Mouse (Mus musculus): ENCODE measurements at regions not wholly inside any gene's neighbourhood (a gene's known extent, or its start where the extent isn't known, plus 50 kb on each side); places are given as distances from the start of the nearest gene placed in this dataset.

- no peak for DNase-seq (ENCODE audit: low spot score in 2 of 2)
Observed at GRCm38 (mm10) chr4:48871105-48871504, 188.0 kb upstream of the Plppr1 start.

- DNase-seq (ENCODE audit: low spot score in 2 of 2), result no peak
Observed at GRCm38 (mm10) chr4:48889074-48889592, 169.9 kb upstream of the Plppr1 start.

- no peak for DNase-seq (ENCODE audit: low spot score in 2 of 2)
Observed at GRCm38 (mm10) chr4:48904551-48904950, 154.5 kb upstream of the Plppr1 start.

- no peak for DNase-seq (ENCODE audit: low spot score in 2 of 2)
Observed at GRCm38 (mm10) chr4:48905196-48905867, 153.7 kb upstream of the Plppr1 start.

- no peak for DNase-seq (ENCODE audit: low spot score in 2 of 2)
Observed at GRCm38 (mm10) chr4:48909161-48909560, 149.9 kb upstream of the Plppr1 start.

- no peak for DNase-seq (ENCODE audit: low spot score in 2 of 2)
Observed at GRCm38 (mm10) chr4:48913301-48913700, 145.8 kb upstream of the Plppr1 start.

- DNase-seq (ENCODE audit: low spot score in 2 of 2), result no peak
Observed at GRCm38 (mm10) chr4:48924576-48925459, 134.3 kb upstream of the Plppr1 start.

GRCm38 (mm10) chr4:48938420-48938819 lies 120.7 kb upstream of the Plppr1 start:
- DNase-seq (ENCODE audit: low spot score in 2 of 2), result no peak

GRCm38 (mm10) chr4:48938892-48939291 lies 120.2 kb upstream of the Plppr1 start:
- DNase-seq (ENCODE audit: low spot score in 2 of 2), result no peak

GRCm38 (mm10) chr4:48945266-48945818 lies 113.7 kb upstream of the Plppr1 start:
- DNase-seq (ENCODE audit: low spot score in 2 of 2), result no peak

- no peak for DNase-seq (ENCODE audit: low spot score in 2 of 2)
Observed at GRCm38 (mm10) chr4:48952965-48953364, 106.1 kb upstream of the Plppr1 start.

GRCm38 (mm10) chr4:48975810-48976209 lies 83.3 kb upstream of the Plppr1 start:
- DNase-seq (ENCODE audit: low spot score in 2 of 2), result no peak

GRCm38 (mm10) chr4:48992021-48992420 lies 67.1 kb upstream of the Plppr1 start:
- no peak for DNase-seq (ENCODE audit: low spot score in 2 of 2)

All from spleen, postnatal 14 days (tissue).